Mouse (Mus musculus): Measurements from ENCODE around the gene Ulk4.

DNA sequence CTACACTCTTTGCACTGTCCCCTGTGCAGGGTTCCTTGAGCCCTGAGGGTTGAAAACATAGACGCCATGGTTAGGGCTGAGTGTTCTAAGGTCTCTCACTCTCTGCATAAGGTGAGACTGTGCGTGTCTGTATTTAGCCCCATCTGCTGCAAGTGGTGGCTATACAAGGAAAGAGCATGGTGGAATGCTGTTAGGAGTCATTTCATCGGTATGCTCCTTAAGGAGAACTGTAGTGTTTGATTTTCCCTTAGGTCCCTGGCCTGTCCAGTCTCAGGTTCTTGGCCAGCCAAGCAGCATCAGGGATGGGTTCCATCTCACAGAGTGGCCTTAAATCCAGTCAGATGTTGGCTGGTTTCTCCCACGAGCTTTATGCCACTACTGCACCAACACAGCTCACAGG is 362.6 kb downstream of the Ulk4 start:
- TF ChIP-seq CTCF (IDR thresholded peaks at IDR 0.05; ENCODE audit: borderline replicate concordance, extremely low read depth, insufficient read depth, insufficient read length) (no peak), POLR2A (IDR thresholded peaks at IDR 0.05; ENCODE audit: borderline replicate concordance, extremely low read depth, insufficient read depth, insufficient read length, poor library complexity, severe bottlenecking) (no peak)
